Mouse (Mus musculus) heart, embryonic 12.5 days (tissue): ENCODE measurements at regions not wholly inside any gene's neighbourhood (a gene's known extent, or its start where the extent isn't known, plus 50 kb on each side); places are given as distances from the start of the nearest gene placed in this dataset.

Experiments used
- ATAC-seq: fragments of 200-750 bp; cut with Nextera tagmentation; 2 replicates; pipeline ENCODE4 v1.8.0; 2017; ENCODE audit warnings: moderate TSS enrichment, moderate library complexity; ENCODE audit not compliant: insufficient number of reproducible peaks, low FRiP score
- H3K27ac ChIP-seq: fragments of 300-500 bp; sonication (generic); 2 replicates; pipeline ENCODE4 v1.5.1; 2016; ENCODE audit warnings: mild to moderate bottlenecking, moderate library complexity; ENCODE audit not compliant: poor library complexity, severe bottlenecking
- H3K27me3 ChIP-seq: fragments of 300-500 bp; sonication (generic); replicated peaks from 2 replicates; pipeline ENCODE4 v1.6.1; 2016; ENCODE audit warnings: mild to moderate bottlenecking, moderate library complexity
- H3K36me3 ChIP-seq: fragments of 300-500 bp; sonication (generic); 2 replicates; pipeline ENCODE4 v1.6.1; 2016; ENCODE audit warnings: mild to moderate bottlenecking, moderate library complexity
- H3K4me1 ChIP-seq: fragments of 300-500 bp; sonication (generic); replicated peaks from 2 replicates; pipeline ENCODE4 v1.6.1; 2016; ENCODE audit warnings: mild to moderate bottlenecking
- H3K4me2 ChIP-seq: fragments of 300-500 bp; sonication (generic); 2 replicates; pipeline ENCODE4 v1.6.1; 2016; ENCODE audit warnings: mild to moderate bottlenecking, moderate library complexity
- H3K4me3 ChIP-seq: fragments of 300-500 bp; sonication (generic); 2 replicates; pipeline ENCODE4 v1.5.1; 2016; ENCODE audit warnings: mild to moderate bottlenecking
- H3K9ac ChIP-seq: fragments of 300-500 bp; sonication (generic); 2 replicates; pipeline ENCODE4 v1.6.1; 2016; ENCODE audit warnings: mild to moderate bottlenecking, moderate library complexity
- H3K9me3 ChIP-seq: fragments of 300-500 bp; sonication (generic); replicated peaks from 2 replicates; pipeline ENCODE4 v1.6.1; 2016; ENCODE audit warnings: mild to moderate bottlenecking, moderate library complexity
- WGBS: fragments of 180-500 bp; shearing (Covaris S2); methylation state at CpG from one replicate; pipeline ENCODE4 v1.1.7; 2016; 5-methylcytosine and 5-hydroxymethylcytosine counted together

DNA sequence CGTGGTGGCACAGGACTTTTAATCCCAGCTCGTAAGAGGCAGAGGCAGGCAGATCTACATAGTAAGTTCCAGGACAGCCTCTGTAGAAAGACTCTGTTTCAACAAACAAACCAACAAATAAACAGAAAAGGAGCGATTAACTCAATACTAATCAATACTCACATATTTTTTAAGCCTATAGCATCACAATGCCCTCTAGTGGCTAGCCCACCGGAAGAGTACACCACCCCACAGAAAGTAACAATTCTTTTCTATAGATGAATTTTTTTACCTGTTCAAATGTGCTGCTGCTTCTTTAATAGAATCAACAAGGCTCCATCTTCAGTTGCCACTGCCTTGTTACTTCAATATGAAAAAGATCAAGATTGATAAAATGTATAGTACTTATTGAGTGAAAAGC lies 233.0 kb upstream of the Prdm1 start:
- Histone ChIP-seq H3K27ac (no peak overlapping the region), H3K4me1 (no peaks in the 10 kb centered on the region), H3K36me3 (no peaks in the 10 kb centered on the region), H3K9ac (no peak overlapping the region), H3K4me2 (no peak overlapping the region), H3K9me3 (no peaks in the 10 kb centered on the region), H3K4me3 (no peak overlapping the region), H3K27me3 (peaks cover 14% of the 10 kb centered on the region)
- ATAC-seq, result no peak
- WGBS, result 66% methylated on average over 4 of the region's 4 CpGs

DNA sequence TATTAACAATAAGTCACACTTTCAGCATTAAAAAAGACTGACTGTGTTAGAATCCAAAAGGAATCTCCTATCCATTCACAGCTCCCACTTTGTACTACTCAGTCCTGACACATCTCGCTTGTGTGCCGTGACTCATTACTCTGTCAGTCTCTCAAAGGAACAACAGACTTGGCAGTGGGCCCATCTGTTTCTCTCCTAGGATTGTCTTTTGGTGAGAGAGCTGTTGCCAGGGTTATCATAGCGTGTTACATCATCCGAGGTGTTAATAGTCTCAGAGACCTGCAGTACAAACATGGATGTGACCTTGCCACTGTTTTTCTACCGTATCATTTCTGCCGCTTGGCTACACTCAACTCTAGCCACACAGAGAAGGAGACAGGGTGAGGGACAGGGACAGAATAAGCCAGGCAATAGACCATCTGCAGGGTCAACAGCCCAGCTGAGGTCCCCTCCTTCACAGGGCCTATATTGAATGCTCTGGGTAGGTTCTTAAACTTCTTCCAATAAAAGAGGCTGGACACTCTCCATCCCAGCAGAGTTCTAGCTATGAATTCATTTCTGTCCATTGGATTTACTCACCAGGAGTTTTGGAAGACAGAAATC lies 227.2 kb upstream of the Prdm1 start:
- Histone ChIP-seq H3K4me1 (peaks cover 8% of the 10 kb centered on the region; the same call in 1 of the 2 replicates), H3K27me3 (peaks cover 43% of the 10 kb centered on the region), H3K36me3 (no peaks in the 10 kb centered on the region), H3K9ac (no peak overlapping the region), H3K27ac (no peak overlapping the region), H3K9me3 (no peaks in the 10 kb centered on the region), H3K4me2 (no peak overlapping the region), H3K4me3 (no peak overlapping the region)
- no peak for ATAC-seq
- 31% methylated on average over 6 of the region's 6 CpGs for WGBS

DNA sequence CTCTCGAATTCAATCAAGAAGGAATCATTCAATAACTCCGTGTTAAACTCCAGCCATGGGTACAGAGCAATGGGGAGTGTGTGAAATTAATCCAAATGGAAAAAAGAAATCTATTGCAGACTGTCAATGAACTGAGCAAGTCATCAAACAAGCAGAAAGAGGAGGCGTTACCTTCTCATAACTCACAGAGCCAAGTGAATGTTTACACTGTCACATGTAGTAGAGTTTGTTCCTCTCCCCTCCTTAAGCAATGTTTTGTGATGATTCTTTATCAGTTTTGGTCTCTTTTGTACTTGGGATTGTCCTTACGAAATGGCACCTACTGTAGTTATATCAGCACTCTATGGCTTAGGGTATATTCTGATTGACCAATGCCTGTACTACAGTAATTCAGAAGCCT lies 226.6 kb upstream of the Prdm1 start:
- 62% methylated on average over 4 of the region's 4 CpGs for WGBS
- no peak overlapping the region for H3K4me3 ChIP-seq
- no peak for ATAC-seq

DNA sequence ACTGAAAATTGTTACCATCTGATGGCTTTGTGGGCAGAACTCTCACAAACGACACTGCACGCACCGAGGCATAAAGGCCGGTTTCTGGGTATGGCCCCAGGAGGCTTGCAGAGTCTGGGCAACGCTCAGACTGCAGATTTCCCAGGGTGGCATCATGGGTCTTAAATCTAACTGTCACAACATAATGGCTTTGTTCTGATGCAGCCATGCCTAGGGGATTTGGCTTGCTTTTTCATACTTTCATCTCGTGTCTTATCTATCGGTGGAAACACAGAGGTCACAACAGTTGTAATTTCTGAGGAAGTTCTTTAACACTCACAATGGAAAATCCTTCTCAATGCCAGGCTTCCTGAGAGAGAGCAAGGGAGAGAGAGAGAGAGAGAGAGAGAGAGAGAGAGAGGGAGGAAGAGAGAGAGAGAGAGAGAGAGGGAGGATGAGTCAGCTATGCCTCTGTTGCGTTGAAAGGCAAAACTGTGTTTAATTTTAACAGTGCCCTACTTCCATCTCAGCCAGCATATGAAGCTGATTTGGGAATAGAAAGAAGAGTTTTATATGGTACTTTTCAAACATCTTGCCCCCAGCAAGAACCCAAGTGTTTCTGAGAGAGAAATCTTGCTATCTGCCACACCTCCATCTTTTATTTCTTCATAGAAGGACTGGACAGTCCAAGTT lies 224.6 kb upstream of the Prdm1 start:
- 67% methylated on average over 8 of the region's 8 CpGs for WGBS
- no peak for ATAC-seq
- H3K9me3 ChIP-seq, result no peaks in the 10 kb centered on the region
- H3K4me1 ChIP-seq, result peaks cover 8% of the 10 kb centered on the region; the same call in 1 of the 2 replicates
- H3K27me3 ChIP-seq, result peaks cover 39% of the 10 kb centered on the region
- H3K36me3 ChIP-seq, result no peaks in the 10 kb centered on the region
- no peak overlapping the region for H3K4me3 ChIP-seq
- H3K4me2 ChIP-seq, result no peak overlapping the region
- H3K9ac ChIP-seq, result no peak overlapping the region
- no peak overlapping the region for H3K27ac ChIP-seq

More for the DNA sequence above, 226.6 kb upstream of the Prdm1 start:
- Histone ChIP-seq H3K4me2 (no peak overlapping the region), H3K27me3 (peaks cover 43% of the 10 kb centered on the region), H3K36me3 (no peaks in the 10 kb centered on the region), H3K27ac (no peak overlapping the region), H3K4me1 (peaks cover 8% of the 10 kb centered on the region; the same call in 1 of the 2 replicates), H3K9ac (no peak overlapping the region), H3K9me3 (no peaks in the 10 kb centered on the region)

DNA sequence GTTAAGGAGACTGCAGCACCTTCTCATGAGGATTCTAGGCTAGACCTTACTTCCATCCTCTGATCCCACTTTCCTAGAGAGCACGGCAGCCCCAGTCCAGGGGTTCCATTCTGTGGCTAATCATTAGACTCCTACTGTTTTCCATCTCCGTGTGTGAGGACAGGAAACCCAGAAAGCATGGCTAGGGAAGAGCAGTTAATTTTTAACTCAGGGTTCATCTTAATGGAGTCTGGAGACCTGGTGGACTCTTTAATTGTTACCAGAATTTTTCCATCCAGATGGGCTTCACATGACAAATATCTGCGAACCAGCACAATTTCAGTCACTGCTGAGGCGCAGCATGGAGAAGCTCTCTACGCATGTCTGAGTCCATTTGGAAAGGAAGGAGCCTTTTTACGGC lies 222.8 kb upstream of the Prdm1 start:
- peaks cover 8% of the 10 kb centered on the region; the same call in 1 of the 2 replicates for H3K4me1 ChIP-seq
- H3K36me3 ChIP-seq, result no peaks in the 10 kb centered on the region
- peaks cover 29% of the 10 kb centered on the region for H3K27me3 ChIP-seq
- 79% methylated on average over 6 of the region's 6 CpGs for WGBS
- H3K4me2 ChIP-seq, result no peak overlapping the region
- no peaks in the 10 kb centered on the region for H3K9me3 ChIP-seq
- H3K9ac ChIP-seq, result no peak overlapping the region
- no peak overlapping the region for H3K27ac ChIP-seq
- H3K4me3 ChIP-seq, result no peak overlapping the region
- ATAC-seq, result no peak

DNA sequence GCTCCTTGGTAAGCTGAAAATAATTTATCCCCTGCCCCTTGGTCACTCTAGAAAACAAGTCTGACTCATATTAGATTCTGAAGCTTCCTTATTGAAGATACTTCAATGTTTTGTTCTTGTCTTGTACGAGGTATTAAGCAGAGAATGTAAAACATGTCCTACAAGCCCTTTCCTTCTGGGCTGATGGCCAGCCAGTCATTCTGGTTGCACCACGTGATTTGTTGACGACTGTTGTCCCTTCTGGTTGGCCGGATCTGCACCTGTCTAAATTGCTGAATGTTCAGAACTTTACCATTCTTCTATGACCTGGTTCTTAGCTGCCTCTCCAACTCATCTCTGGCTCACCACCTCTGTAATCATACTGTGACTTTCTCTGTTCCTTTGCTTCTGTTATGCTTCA lies 220.9 kb upstream of the Prdm1 start:
- ATAC-seq, result no peak
- WGBS, result 71% methylated on average over 4 of the region's 4 CpGs
- no peak overlapping the region for H3K27ac ChIP-seq
- H3K4me2 ChIP-seq, result no peak overlapping the region
- H3K36me3 ChIP-seq, result no peaks in the 10 kb centered on the region
- peaks cover 28% of the 10 kb centered on the region for H3K27me3 ChIP-seq
- H3K9me3 ChIP-seq, result no peaks in the 10 kb centered on the region
- no peaks in the 10 kb centered on the region for H3K4me1 ChIP-seq
- no peak overlapping the region for H3K4me3 ChIP-seq
- no peak overlapping the region for H3K9ac ChIP-seq

DNA sequence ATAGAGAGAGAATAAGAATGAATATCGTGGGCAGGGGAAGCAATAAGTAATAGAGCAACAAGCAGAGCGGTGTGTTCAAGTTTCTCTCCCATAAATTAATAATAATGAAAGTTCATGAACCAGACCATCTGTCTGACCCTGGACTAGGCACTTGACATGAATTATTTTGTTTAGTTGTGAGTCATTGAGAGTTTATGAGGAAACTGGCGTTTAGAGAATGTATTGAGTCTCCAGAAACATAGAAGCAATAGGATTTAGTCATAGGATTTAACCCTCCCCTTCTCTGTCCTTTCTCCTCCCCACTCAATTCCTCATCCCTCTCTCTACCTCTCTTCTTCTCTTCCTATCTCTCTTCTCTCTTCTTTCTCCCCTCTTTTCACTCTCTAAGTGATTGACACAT lies 219.1 kb upstream of the Prdm1 start:
- Histone ChIP-seq H3K9me3 (no peaks in the 10 kb centered on the region), H3K27ac (no peak overlapping the region), H3K4me2 (no peak overlapping the region), H3K27me3 (peaks cover 13% of the 10 kb centered on the region), H3K4me1 (no peaks in the 10 kb centered on the region), H3K36me3 (no peaks in the 10 kb centered on the region), H3K4me3 (no peak overlapping the region), H3K9ac (no peak overlapping the region)
- no peak for ATAC-seq
- WGBS, result 71% methylated on average over 3 of the region's 3 CpGs

DNA sequence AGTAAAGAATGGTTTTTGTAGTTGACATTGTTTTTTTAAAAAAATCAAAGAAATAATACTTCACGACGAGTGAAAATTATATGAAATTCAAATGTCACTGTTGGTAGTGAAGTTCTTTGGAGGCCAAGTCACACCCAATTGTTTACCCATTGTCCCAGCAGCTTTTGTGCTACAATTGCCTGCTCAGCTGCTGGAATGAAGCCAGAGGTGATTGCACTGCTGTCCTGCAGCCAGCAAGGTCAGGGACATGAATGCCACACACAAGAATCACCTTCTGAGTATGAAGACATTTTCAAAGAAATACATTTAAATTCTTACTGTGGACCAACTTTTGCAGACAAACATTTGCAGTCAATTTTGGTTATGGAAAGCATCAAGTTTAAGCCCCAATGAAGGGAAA lies 215.9 kb upstream of the Prdm1 start:
- Histone ChIP-seq H3K4me2 (no peak overlapping the region), H3K9me3 (no peaks in the 10 kb centered on the region), H3K36me3 (no peaks in the 10 kb centered on the region), H3K27ac (no peak overlapping the region), H3K4me1 (no peaks in the 10 kb centered on the region), H3K27me3 (no peaks in the 10 kb centered on the region; the same call in 1 of the 2 replicates), H3K9ac (no peak overlapping the region), H3K4me3 (no peak overlapping the region)
- 78% methylated on average over 2 of the region's 2 CpGs for WGBS
- ATAC-seq, result no peak

DNA sequence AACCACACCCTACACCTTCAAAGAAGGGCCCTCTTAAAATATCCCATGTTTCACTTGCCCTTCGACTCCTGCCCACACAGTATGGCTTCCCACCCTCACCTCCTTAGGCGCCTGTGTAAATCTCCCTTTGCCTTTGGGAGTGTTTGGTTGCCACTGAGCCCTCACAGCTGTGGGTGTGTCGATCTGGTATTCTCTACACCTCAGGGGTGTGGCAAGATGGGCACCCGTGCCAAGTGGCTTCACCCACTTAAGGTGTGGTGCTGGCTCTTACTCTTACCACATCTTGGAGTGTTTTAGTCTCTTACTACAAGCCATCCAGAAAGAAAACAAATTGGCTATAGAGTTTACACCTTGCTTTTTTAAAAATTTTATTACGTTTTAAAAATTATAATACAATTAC lies 205.3 kb upstream of the Prdm1 start:
- no peak overlapping the region for H3K4me3 ChIP-seq
- no peak overlapping the region for H3K4me2 ChIP-seq
- ATAC-seq, result no peak
- H3K27me3 ChIP-seq, result no peaks in the 10 kb centered on the region
- H3K9me3 ChIP-seq, result no peaks in the 10 kb centered on the region
- no peak overlapping the region for H3K9ac ChIP-seq
- 80% methylated on average over 5 of the region's 5 CpGs for WGBS
- no peaks in the 10 kb centered on the region for H3K36me3 ChIP-seq
- no peak overlapping the region for H3K27ac ChIP-seq
- H3K4me1 ChIP-seq, result no peaks in the 10 kb centered on the region

DNA sequence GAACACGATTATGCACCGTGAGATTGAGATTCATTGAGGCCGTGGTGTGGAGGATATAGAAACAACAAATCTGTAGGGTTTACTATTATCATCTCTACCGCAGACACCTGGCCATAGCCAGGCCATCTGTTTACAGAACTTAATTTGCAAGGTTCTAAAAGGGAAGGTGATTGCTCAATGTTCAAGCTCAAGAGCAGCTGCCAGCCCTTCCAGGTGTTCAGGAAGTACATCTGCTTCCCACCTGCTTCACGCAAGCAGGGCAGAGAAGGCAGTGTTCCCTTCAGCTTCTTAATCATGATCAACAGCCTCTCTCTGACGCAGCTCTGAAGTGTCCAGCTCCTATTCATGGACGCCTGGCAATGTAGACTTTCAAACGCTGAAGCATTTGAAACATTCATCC lies 202.4 kb upstream of the Prdm1 start:
- no peak for ATAC-seq

DNA sequence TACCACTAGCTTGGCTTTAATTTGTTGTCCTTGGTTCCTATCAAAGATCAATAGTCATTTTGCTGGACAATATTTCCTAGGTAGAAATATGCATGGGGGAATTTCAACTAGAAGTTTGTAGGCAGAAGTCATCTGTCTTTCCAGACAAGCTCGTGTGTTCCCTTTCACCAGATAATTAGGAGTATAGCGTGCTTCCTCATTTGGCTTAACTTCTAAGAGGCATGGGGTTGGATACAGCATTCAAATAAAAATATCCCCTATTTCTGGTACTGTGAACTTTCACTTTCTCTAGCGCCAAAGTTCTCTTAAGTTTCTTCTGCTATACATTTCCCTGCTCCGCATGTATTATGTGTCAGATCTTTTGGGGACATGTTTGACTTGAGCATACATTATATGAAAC lies 200.7 kb upstream of the Prdm1 start:
- Histone ChIP-seq H3K27ac (no peak overlapping the region), H3K9ac (no peak overlapping the region), H3K4me3 (no peak overlapping the region), H3K36me3 (no peaks in the 10 kb centered on the region), H3K4me2 (no peak overlapping the region), H3K4me1 (no peaks in the 10 kb centered on the region), H3K27me3 (no peaks in the 10 kb centered on the region), H3K9me3 (no peaks in the 10 kb centered on the region)
- ATAC-seq, result no peak
- WGBS, result 77% methylated on average over 4 of the region's 4 CpGs

More for the DNA sequence above, 202.4 kb upstream of the Prdm1 start:
- H3K36me3 ChIP-seq, result no peaks in the 10 kb centered on the region
- no peaks in the 10 kb centered on the region for H3K27me3 ChIP-seq
- WGBS, result 80% methylated on average over 8 of the region's 8 CpGs
- H3K9ac ChIP-seq, result no peak overlapping the region
- no peaks in the 10 kb centered on the region for H3K4me1 ChIP-seq
- H3K27ac ChIP-seq, result no peak overlapping the region
- no peak overlapping the region for H3K4me3 ChIP-seq
- H3K4me2 ChIP-seq, result no peak overlapping the region
- no peaks in the 10 kb centered on the region for H3K9me3 ChIP-seq

DNA sequence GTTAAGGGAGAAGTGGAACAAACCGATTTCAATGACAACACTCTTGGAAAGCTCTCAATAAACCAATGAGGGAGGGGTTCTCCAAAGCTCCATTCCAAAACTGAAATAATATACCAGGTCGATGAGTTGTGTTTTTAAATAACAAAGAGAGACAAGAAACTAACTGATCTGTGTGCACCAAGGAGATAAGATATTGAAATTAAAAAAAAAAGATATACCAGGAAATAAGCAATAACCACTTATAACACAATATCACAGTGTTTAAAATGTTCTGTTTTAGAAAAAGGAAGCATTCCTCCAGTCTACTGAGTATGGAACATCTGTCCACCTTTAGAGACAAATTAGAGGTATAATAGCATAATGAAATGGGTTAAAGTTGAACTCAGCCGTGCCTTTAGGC lies 196.3 kb upstream of the Prdm1 start:
- H3K36me3 ChIP-seq, result no peaks in the 10 kb centered on the region
- no peak overlapping the region for H3K4me2 ChIP-seq
- no peaks in the 10 kb centered on the region for H3K27me3 ChIP-seq
- 70% methylated on average over 3 of the region's 3 CpGs for WGBS
- no peak overlapping the region for H3K9ac ChIP-seq
- H3K4me1 ChIP-seq, result no peaks in the 10 kb centered on the region
- H3K27ac ChIP-seq, result no peak overlapping the region
- no peaks in the 10 kb centered on the region for H3K9me3 ChIP-seq
- ATAC-seq, result no peak
- no peak overlapping the region for H3K4me3 ChIP-seq
